Mouse (Mus musculus) lung, postnatal 0 days (tissue): ENCODE results near the gene Aldh3a2.

Experiments
- CTCF ChIP-seq: IDR thresholded peaks from 2 replicates; pipeline ENCODE4 v1.5.1; 2016; ENCODE audit warnings: antibody characterized with exemption, mild to moderate bottlenecking
- EP300 ChIP-seq: IDR thresholded peaks from 2 replicates; pipeline ENCODE4 v1.6.1; 2016; ENCODE audit warnings: antibody characterized with exemption, mild to moderate bottlenecking, control low read depth

DNA sequence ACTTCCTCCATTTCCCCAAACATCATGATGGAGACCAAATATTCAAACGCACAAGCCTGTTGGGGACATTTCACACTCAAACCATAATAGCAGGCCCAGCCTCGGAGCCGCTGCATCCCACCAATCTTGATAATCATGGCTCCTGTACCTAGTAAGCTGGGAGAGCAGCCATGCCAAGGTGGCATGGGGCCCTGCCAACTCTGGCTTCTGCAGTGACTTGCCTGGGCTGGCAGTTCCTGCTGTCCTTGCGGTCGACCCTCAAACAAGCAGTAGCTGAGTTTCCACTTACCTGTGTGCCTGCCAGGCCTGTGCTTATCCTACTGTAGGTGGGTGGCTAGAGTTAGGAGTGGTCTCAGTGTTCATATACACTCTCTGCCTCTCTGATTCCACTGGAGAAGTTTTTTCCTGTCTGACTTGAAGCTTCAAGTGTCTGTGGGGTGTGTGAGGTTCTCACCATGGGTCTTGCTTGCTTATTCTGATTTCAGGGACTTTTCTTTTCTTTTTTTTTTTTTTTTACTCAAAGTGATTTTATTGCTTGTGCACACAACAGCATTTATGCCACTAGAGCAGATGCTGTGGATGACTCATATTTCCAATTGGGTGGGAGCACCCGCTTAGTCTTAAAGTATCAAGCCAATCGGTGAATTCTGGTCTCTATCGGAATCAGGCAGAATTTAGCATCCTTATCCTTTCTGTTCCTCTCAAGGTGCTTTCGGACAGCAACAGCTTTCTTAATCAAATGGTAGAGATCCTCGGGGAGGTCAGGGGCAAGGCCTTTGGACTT is 61.9 kb downstream of the Aldh3a2 start:
- TF ChIP-seq CTCF (no peak), EP300 (no peak)
